Mouse (Mus musculus) brain, embryonic 14.5 days (tissue): ENCODE data around the gene Mrps16.

ENCODE experiments used
- CTCF ChIP-seq: fragments of 200-500 bp; IDR thresholded peaks from 2 replicates; pipeline ENCODE4 v1.5.1; 2012; ENCODE audit warnings: inconsistent platforms, mild to moderate bottlenecking, moderate library complexity, borderline replicate concordance; ENCODE audit not compliant: insufficient read depth, insufficient read length; ENCODE audit errors: extremely low read depth
- POLR2A ChIP-seq: fragments of 200-500 bp; IDR thresholded peaks from 2 replicates; pipeline ENCODE4 v1.6.1; 2012; ENCODE audit warnings: mild to moderate bottlenecking, inconsistent platforms, borderline replicate concordance; ENCODE audit not compliant: poor library complexity, insufficient read depth, insufficient read length, severe bottlenecking; ENCODE audit errors: extremely low read depth

GRCm38 (mm10) chr14:20429833-20430232, 36.4 kb upstream of the Mrps16 start:
- TF ChIP-seq POLR2A: no peak
- no peak for TF ChIP-seq CTCF
